Mouse (Mus musculus) left cerebral cortex, adult 18-20 months (tissue): ENCODE data around the gene Dbp. TPM values are rescaled to one million over a fixed set of nuclear protein-coding genes. Genes with fewer than 3 reads are reported as not detected.

Experiments used
- DNase-seq, 2 experiments: peaks; one replicate each; pipeline ENCODE4 v3.0.0; 2021 to 2022; ENCODE audit warnings: low spot score in 2 of 2, mixed read lengths in 1 of 2
- total RNA-seq, 2 experiments: library from RNA; stranded (reverse); gene quantifications; 2 replicates each; pipeline ENCODE4 v1.2.3; 2021

Gene Dbp
- total RNA-seq, 2 experiments from 2014 or later = 63.1 to 84.6 TPM

GRCm38 (mm10) chr7:45723781-45724180 lies 18.9 kb downstream of the Dbp start:
- no peak for DNase-seq

GRCm38 (mm10) chr7:45725151-45725550 lies 20.3 kb downstream of the Dbp start:
- no peak for DNase-seq

DNA sequence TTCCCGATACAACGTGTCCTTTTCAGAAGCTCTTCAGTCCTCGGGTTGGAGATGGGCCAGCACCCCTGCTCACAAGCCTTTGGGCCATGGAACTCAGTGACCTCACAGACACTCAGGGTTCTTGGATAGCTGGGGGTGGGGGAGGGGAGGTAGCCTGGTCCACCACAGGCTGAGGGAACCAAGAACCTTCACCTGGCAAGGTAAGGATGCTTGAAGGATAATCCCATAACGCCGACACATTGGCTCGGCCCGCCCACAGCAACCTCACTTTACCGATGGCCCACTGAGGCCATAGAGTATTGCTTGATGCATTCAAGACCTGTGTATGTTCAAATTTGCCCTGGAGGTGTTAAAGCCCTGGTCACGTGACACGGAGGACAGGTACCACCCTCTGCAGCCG lies 20.8 kb downstream of the Dbp start, which contains the start of gene Spaca4:
Spaca4 (minus strand) TSS at position 101 of the 400 bp plus-strand sequence.
- no peak for DNase-seq

DNA sequence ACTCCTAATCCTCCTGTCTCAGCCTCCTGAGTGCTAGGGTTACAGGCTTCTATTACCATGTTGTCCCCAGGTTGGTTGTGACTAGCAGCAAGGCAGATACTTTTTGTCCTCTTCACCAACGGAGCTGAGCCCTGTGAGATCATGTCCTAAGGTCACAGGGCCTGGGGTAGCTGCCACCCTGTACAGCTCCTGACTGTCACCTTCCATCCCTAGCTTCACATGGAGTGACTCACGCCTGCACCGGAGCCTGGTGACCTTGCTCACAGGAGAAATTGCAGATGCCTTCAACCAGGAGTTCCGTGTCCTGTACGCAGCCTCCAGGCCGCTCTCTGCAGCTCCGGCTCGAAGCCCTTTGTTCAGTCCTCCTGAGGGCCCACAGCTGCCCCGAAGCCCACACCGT lies 21.5 kb downstream of the Dbp start:
- DNase-seq = no peak

DNA sequence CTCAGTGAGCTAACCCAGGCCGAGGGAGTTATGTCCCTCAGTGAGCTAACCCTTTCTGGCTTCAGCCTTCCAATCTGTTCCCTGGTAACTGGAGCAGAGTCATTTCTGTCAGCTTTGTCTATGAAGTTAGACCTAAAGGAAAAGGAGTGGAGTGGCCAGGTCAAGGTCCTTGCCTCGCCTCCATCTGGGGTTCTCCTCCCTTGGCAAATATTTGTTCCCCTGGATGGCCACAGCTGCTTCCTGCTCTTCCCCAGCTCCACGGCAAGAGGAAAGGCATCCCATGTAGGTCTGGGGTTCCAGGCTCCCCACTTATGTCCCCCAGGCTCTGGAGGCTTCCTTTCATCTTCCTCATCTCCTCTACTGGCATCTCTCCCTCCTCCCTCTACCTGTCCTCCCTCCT lies 22.7 kb downstream of the Dbp start:
- DNase-seq = no peak

- DNase-seq = no peak
These were observed 26.0 kb downstream of the Dbp start for GRCm38 (mm10) chr7:45730727-45731431.

DNA sequence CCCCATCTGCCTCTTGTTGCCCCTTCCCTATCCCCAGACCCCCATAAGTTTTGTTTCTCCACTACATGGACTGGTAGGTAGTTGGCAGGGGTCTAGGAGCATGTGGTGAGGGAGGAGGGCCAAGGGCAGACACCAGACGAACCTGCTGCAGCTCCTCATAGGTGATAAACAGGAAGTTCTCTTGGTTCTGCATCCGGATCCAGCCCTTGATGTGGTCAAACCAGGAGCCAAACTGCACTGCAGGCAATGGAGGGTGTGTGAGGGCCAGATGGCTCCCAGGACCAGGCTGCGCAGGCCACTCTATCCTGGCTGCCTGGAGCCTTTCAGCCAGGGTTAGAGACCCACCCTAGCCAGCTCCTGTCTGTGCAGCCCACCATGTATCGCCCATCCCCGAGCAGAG lies 28.6 kb downstream of the Dbp start:
- DNase-seq = no peak

DNA sequence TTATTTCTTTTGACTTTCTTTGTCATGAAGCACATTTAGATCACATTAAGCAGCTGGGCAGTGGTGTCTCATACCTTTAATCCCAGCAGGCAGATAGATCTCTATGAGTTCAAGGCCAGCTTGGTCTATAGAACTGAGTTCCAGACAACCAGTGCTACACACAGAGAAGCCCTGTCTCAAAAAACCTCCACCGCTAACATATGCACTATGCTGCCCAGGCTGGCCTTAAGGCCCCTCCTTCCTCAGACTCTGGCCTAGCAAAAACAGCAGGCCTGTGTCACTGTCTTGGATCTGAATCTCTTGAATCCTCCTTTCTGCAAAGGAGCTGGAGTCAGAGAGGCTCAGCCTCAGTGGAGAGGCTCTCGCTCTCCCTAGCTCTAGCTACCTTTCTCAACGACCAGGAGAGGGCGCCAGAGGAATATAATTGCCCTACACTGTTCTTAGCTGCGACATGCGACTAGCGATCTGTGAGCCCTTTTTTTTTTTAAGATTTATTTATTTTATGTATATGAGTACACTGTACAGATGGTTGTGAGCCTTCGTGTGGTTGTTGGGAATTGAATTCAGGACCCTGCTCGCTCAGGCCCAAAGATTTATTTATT lies 34.4 kb downstream of the Dbp start:
- peak; percentile 90 to 93 for DNase-seq

- no peak for DNase-seq
These were observed 34.9 kb downstream of the Dbp start for GRCm38 (mm10) chr7:45739820-45740219.

GRCm38 (mm10) chr7:45741308-45741707 lies 36.4 kb downstream of the Dbp start:
- DNase-seq = peak in 1 of 2 experiments; percentile 20

DNA sequence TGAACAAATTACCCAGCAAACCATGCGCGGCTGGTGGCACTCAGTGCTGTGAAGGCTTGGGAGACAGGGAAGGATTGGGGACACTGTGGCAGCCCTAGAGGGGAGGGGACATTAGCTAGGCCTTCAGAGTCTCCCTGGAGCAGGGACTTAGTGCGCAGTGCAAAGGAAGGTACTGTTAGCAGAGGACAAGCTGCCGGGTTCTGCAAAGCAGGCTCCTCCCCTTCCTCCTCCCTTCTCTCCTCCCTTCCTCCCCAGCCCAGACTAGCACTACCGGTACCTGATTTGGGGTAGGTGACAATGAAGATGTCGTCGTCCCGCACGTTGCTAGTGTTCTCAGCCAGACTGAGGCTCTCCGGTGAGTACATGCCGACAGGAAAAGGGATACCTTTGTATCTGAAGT lies 36.9 kb downstream of the Dbp start:
- peak in 1 of 2 experiments; percentile 34 for DNase-seq

DNA sequence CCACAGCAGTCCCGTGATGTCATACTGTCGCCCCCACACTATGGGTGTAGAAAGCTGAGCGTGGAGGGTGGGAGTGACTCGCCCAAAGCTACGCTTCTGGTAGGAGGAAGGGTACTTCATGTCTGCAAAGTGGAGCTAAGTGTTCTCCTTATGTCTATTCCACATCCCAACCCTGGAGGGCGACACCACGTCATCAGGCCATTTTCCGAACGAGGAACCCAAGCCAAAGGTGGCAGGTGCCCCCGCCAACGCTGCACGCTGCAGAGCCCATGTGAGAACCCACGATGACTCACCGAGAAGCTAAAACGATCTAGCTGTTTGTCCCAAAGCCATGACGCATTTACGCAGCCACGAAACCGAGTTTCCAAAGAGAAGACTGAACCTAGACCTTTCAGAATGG lies 37.5 kb downstream of the Dbp start:
- peak; percentile 86 to 87 for DNase-seq

GRCm38 (mm10) chr7:45744387-45744786 lies 39.5 kb downstream of the Dbp start:
- DNase-seq = peak; percentile 70 to 82

GRCm38 (mm10) chr7:45746518-45746917 lies 41.6 kb downstream of the Dbp start:
- DNase-seq = no peak

GRCm38 (mm10) chr7:45747450-45747849 lies 42.6 kb downstream of the Dbp start:
- no peak for DNase-seq

GRCm38 (mm10) chr7:45748110-45748509 lies 43.2 kb downstream of the Dbp start:
- DNase-seq = no peak

GRCm38 (mm10) chr7:45749401-45749800 lies 44.5 kb downstream of the Dbp start:
- no peak for DNase-seq

GRCm38 (mm10) chr7:45750162-45750561 lies 45.3 kb downstream of the Dbp start:
- no peak for DNase-seq

- DNase-seq = no peak
These were observed 50.8 kb downstream of the Dbp start for GRCm38 (mm10) chr7:45755703-45756102.

DNA sequence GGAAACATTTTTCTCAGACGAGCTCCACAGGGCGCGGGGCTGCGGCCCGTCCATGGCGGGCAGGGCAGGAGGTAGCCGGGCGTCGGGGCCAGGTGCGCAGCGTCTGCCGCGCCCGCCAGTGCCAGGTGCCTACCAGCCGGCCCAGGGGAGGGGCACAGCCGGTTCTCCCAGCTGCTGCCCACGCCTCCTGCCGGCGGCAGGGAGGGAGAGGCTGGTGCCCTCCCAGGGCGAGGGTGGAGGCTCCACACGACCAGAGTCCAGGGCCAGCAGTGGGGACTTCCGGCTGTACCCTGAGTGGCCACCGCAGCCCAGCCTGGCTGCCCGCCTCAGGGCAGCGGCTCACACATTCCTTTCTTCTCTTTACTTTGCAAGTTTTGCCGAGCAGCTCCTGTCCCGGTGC lies 54.5 kb downstream of the Dbp start:
- no peak for DNase-seq
